Mouse (Mus musculus) T-helper 17 cell (primary cell): ENCODE measurements around the gene Zfp871.
"Not testable (repeated sequence)": the region's sequence is repeated elsewhere in the genome, so short reads cannot be mapped to it uniquely, and the experiment has no call there.

ENCODE experiments used
- in situ Hi-C, 2 experiments: fragments of 300-600 bp; cut with MboI, MseI; formaldehyde crosslinking; loops; 1 replicate in 1 of 2; 2 replicates in 1 of 2; pipeline ENCODE4 v1.15.1; 2025; ENCODE audit warnings: high pct_unique_total_duplicates in 2 of 2

The Zfp871 gene

GRCm38 (mm10) chr17:32738406-32738805 lies 49.7 kb downstream of the Zfp871 start:
- in situ Hi-C loops, result loop anchor here in 1 of 2 experiments (5.0 kb wide), 1 partner anchor 91 kb away; no protein-coding TSS in a partner anchor

GRCm38 (mm10) chr17:32729029-32729428 lies 59.1 kb downstream of the Zfp871 start:
- in situ Hi-C loops, result no loop called here

- in situ Hi-C loops, result not testable (repeated sequence)
Observed at GRCm38 (mm10) chr17:32726360-32726759, 61.7 kb downstream of the Zfp871 start.

GRCm38 (mm10) chr17:32722771-32723170 lies 65.3 kb downstream of the Zfp871 start:
- in situ Hi-C loops, result no loop called here

- in situ Hi-C loops, result not testable (repeated sequence)
Observed at GRCm38 (mm10) chr17:32722151-32722550, 65.9 kb downstream of the Zfp871 start.
